Mouse (Mus musculus) liver, embryonic 16.5 days (tissue): ENCODE measurements at regions not wholly inside any gene's neighbourhood (a gene's known extent, or its start where the extent isn't known, plus 50 kb on each side); places are given as distances from the start of the nearest gene placed in this dataset.

Experiments used
- ATAC-seq: fragments of 200-750 bp; cut with Nextera tagmentation; 2 replicates; pipeline ENCODE4 v1.8.0; 2017; ENCODE audit warnings: low read depth, mild to moderate bottlenecking, moderate number of reproducible peaks, moderate library complexity
- H3K27ac ChIP-seq: fragments of 300-500 bp; sonication (generic); 2 replicates; pipeline ENCODE4 v1.5.1; 2014; ENCODE audit warnings: mild to moderate bottlenecking, low read length
- H3K27me3 ChIP-seq: fragments of 300-500 bp; sonication (generic); 2 replicates; pipeline ENCODE4 v1.6.1; 2014; ENCODE audit warnings: low read depth, low read length, mixed read lengths; ENCODE audit not compliant: control insufficient read depth, insufficient read depth
- H3K36me3 ChIP-seq: fragments of 300-500 bp; sonication (generic); 2 replicates; pipeline ENCODE4 v1.6.1; 2014; ENCODE audit warnings: mild to moderate bottlenecking; ENCODE audit not compliant: control insufficient read depth, insufficient read depth
- H3K4me1 ChIP-seq: fragments of 300-500 bp; sonication (generic); 2 replicates; pipeline ENCODE4 v1.6.1; 2014; ENCODE audit warnings: low read depth, low read length, mixed read lengths; ENCODE audit not compliant: control insufficient read depth
- H3K4me2 ChIP-seq: fragments of 300-500 bp; sonication (generic); 2 replicates; pipeline ENCODE4 v1.6.1; 2014; ENCODE audit warnings: low read depth, low read length, mixed read lengths
- H3K4me3 ChIP-seq: fragments of 300-500 bp; sonication (generic); 2 replicates; pipeline ENCODE4 v1.5.1; 2014; ENCODE audit warnings: low read depth, mild to moderate bottlenecking, low read length
- H3K9ac ChIP-seq: fragments of 300-500 bp; sonication (generic); 2 replicates; pipeline ENCODE4 v1.6.1; 2014; ENCODE audit warnings: low read depth, low read length
- H3K9me3 ChIP-seq: fragments of 300-500 bp; sonication (generic); replicated peaks from 2 replicates; pipeline ENCODE4 v1.6.1; 2016; ENCODE audit warnings: low read length; ENCODE audit not compliant: control insufficient read depth
- WGBS: fragments of 180-500 bp; shearing (Covaris S2); extraction: QIAGEN DNeasy Blood & Tissue Kit; methylation state at CpG from one replicate; pipeline ENCODE4 v1.1.7; 2014; ENCODE audit not compliant: insufficient replicate concordance; 5-methylcytosine and 5-hydroxymethylcytosine counted together

- H3K4me2 ChIP-seq, result no peak overlapping the region
- no peaks in the 10 kb centered on the region for H3K4me1 ChIP-seq
- H3K36me3 ChIP-seq, result no peaks in the 10 kb centered on the region
- H3K27me3 ChIP-seq, result no peaks in the 10 kb centered on the region
- no peak overlapping the region for H3K27ac ChIP-seq
- H3K4me3 ChIP-seq, result no peak overlapping the region
- H3K9me3 ChIP-seq, result no peaks in the 10 kb centered on the region; the same call in 1 of the 2 replicates
- no peak overlapping the region for H3K9ac ChIP-seq
- WGBS, result 60% methylated on average over 5 of the region's 5 CpGs
- no peak for ATAC-seq
These were observed 438.2 kb upstream of the Fign start for GRCm38 (mm10) chr2:64536032-64536431.

- ATAC-seq, result no peak
- Histone ChIP-seq H3K4me2 (no peak overlapping the region), H3K9me3 (no peaks in the 10 kb centered on the region; the same call in 1 of the 2 replicates), H3K4me1 (no peaks in the 10 kb centered on the region), H3K4me3 (no peak overlapping the region), H3K36me3 (no peaks in the 10 kb centered on the region), H3K9ac (no peak overlapping the region), H3K27ac (no peak overlapping the region), H3K27me3 (no peaks in the 10 kb centered on the region)
- WGBS, result 68% methylated on average over 5 of the region's 5 CpGs
These were observed 437.6 kb upstream of the Fign start for GRCm38 (mm10) chr2:64535351-64535851.

GRCm38 (mm10) chr2:64534869-64535268 is 437.0 kb upstream of the Fign start:
- Histone ChIP-seq H3K9me3 (no peaks in the 10 kb centered on the region; the same call in 1 of the 2 replicates), H3K9ac (no peak overlapping the region), H3K27me3 (no peaks in the 10 kb centered on the region), H3K4me3 (no peak overlapping the region), H3K4me1 (no peaks in the 10 kb centered on the region), H3K27ac (no peak overlapping the region), H3K36me3 (no peaks in the 10 kb centered on the region), H3K4me2 (no peak overlapping the region)
- WGBS, result 83% methylated on average over 13 of the region's 13 CpGs
- ATAC-seq, result no peak

GRCm38 (mm10) chr2:64534344-64534743 is 436.5 kb upstream of the Fign start:
- H3K4me3 ChIP-seq, result no peak overlapping the region
- WGBS, result 45% methylated on average over 2 of the region's 2 CpGs
- no peaks in the 10 kb centered on the region for H3K27me3 ChIP-seq
- H3K27ac ChIP-seq, result no peak overlapping the region
- ATAC-seq, result no peak
- H3K4me1 ChIP-seq, result no peaks in the 10 kb centered on the region
- H3K36me3 ChIP-seq, result no peaks in the 10 kb centered on the region
- H3K9ac ChIP-seq, result no peak overlapping the region
- no peak overlapping the region for H3K4me2 ChIP-seq
- no peaks in the 10 kb centered on the region; the same call in 1 of the 2 replicates for H3K9me3 ChIP-seq

GRCm38 (mm10) chr2:64522722-64523121 is 424.9 kb upstream of the Fign start:
- Histone ChIP-seq H3K36me3 (no peaks in the 10 kb centered on the region), H3K9me3 (no peaks in the 10 kb centered on the region), H3K4me2 (no peak overlapping the region), H3K9ac (no peak overlapping the region), H3K4me3 (no peak overlapping the region), H3K27ac (no peak overlapping the region), H3K27me3 (no peaks in the 10 kb centered on the region), H3K4me1 (no peaks in the 10 kb centered on the region)
- no peak for ATAC-seq
- 72% methylated on average over 3 of the region's 3 CpGs for WGBS

GRCm38 (mm10) chr2:64522233-64522632 is 424.4 kb upstream of the Fign start:
- H3K27me3 ChIP-seq, result no peaks in the 10 kb centered on the region
- H3K36me3 ChIP-seq, result no peaks in the 10 kb centered on the region
- no peaks in the 10 kb centered on the region for H3K9me3 ChIP-seq
- no peak for ATAC-seq
- no peaks in the 10 kb centered on the region for H3K4me1 ChIP-seq
- no peak overlapping the region for H3K27ac ChIP-seq
- H3K4me3 ChIP-seq, result no peak overlapping the region
- no peak overlapping the region for H3K9ac ChIP-seq
- WGBS, result 56% methylated on average over 3 of the region's 3 CpGs
- no peak overlapping the region for H3K4me2 ChIP-seq

GRCm38 (mm10) chr2:64495725-64496124 is 397.9 kb upstream of the Fign start:
- no peaks in the 10 kb centered on the region for H3K36me3 ChIP-seq
- H3K4me3 ChIP-seq, result no peak overlapping the region
- no peak overlapping the region for H3K4me2 ChIP-seq
- H3K4me1 ChIP-seq, result no peaks in the 10 kb centered on the region
- no peaks in the 10 kb centered on the region for H3K27me3 ChIP-seq
- ATAC-seq, result no peak
- no peak overlapping the region for H3K9ac ChIP-seq
- no peaks in the 10 kb centered on the region for H3K9me3 ChIP-seq
- no peak overlapping the region for H3K27ac ChIP-seq

GRCm38 (mm10) chr2:64466412-64466970 is 368.7 kb upstream of the Fign start:
- H3K9ac ChIP-seq, result no peak overlapping the region
- ATAC-seq, result no peak
- H3K4me1 ChIP-seq, result no peaks in the 10 kb centered on the region
- H3K27me3 ChIP-seq, result no peaks in the 10 kb centered on the region
- 72% methylated on average over 12 of the region's 12 CpGs for WGBS
- no peak overlapping the region for H3K27ac ChIP-seq
- no peak overlapping the region for H3K4me2 ChIP-seq
- H3K4me3 ChIP-seq, result no peak overlapping the region
- no peaks in the 10 kb centered on the region for H3K36me3 ChIP-seq
- H3K9me3 ChIP-seq, result no peaks in the 10 kb centered on the region

- Histone ChIP-seq H3K36me3 (no peaks in the 10 kb centered on the region), H3K27me3 (no peaks in the 10 kb centered on the region), H3K9ac (no peak overlapping the region), H3K4me1 (no peaks in the 10 kb centered on the region), H3K9me3 (no peaks in the 10 kb centered on the region), H3K4me3 (no peak overlapping the region), H3K4me2 (no peak overlapping the region), H3K27ac (no peak overlapping the region)
- ATAC-seq, result no peak
- 67% methylated on average over 8 of the region's 8 CpGs for WGBS
These were observed 364.8 kb upstream of the Fign start for GRCm38 (mm10) chr2:64462466-64463114.
